Mouse (Mus musculus): ENCODE measurements around the gene Ccdc3.

Ccdc3 gene

DNA sequence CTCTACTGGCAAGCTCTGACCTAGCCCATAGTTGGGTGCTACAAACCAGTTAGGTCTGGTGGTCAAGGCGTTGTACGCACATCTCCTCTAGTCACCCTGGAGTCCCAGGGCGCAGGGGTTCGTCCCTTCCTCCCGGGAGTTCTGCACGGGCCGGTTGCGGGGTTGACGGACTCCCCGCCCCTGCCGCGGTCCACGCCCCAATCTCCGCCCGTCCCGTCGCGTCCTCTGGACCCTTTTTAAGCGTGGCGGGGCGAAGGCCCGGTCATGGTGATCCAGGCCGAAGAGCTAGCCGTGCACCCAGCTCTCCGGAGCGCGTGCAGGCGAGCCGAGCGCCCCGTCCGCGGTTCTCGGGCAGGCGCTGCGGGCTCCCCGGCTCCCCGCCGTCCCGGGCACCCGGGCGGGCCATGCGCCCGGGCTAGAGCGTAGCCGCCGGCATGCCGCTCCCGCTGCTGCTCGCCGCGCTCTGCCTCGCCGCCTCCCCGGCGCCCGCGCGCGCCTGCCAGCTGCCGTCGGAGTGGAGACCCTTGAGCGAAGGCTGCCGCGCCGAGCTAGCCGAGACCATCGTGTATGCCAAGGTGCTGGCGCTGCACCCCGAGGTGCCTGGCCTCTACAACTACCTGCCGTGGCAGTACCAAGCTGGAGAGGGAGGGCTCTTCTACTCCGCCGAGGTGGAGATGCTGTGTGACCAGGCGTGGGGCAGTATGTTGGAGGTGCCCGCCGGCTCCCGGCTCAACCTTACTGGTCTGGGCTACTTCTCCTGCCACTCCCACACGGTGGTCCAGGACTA is at the start of gene Ccdc3:
Ccdc3 (plus strand) TSS at position 277 of the 787 bp plus-strand sequence.
- in situ Hi-C loops (cut with MboI; ENCODE audit: low sequenced_read_pairs), result no loop called here

DNA sequence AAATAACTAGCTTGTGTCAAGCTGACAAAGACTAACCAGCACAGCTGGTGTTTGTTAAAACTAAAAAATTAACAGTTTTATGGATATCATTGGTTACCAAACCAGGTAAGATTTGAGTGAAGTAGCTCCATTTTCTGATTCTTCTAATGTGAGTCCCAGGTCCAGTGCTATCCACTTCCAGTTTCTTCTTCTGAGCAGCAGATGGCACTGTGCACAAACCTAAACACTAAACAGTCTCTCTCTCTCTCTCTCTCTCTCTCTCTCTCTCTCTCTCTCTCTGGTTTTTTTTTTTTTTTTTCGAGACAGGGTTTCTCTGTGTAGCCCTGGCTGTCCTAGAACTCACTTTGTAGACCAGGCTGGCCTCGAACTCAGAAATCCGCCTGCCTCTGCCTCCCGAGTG is 47.2 kb upstream of the Ccdc3 start:
- in situ Hi-C loops (cut with MboI; ENCODE audit: low sequenced_read_pairs), result loop anchor here (25.0 kb wide), 2 partner anchors 322 to 722 kb away; no protein-coding TSS in a partner anchor

DNA sequence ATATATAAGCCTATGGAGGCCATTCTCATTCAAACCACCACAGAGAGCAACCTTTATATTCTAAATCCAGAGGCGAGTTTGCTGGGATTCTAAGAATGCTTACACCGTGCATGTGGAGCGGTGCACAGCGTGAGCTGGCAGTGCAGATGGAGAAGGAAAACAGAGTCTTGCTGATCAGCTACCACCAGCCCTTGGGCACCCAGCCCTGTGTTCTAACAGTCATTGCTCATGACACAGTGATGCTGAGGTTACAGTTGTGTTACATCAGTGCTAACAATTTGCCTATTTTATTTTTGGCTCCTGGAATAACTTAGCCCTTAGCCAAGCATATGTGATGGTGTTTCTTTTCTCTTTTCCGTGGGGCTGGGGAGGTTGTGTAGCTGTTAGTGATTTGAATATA is 42.7 kb upstream of the Ccdc3 start:
- in situ Hi-C loops (cut with MboI; ENCODE audit: low sequenced_read_pairs), result loop anchor here (25.0 kb wide), 2 partner anchors 317 to 717 kb away; no protein-coding TSS in a partner anchor

DNA sequence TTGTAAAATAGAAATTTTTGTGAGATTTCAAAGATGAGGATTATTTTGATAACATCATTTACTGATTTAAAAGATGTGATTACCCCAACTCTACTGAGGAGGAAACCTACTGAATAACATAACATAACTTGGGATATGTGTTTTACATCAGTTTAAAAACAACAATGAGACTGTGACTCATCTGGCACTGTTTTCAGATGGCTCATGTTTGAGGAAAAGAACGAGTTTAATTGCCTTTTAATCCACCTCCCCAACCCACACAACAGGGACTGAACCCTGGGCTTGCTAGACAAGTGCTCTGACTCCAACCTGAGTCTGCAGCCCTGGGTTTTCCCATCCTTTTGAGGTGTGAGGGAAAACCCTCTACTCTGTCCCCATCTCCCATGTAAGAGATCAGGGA is 42.3 kb upstream of the Ccdc3 start:
- in situ Hi-C loops (cut with MboI; ENCODE audit: low sequenced_read_pairs), result loop anchor here (25.0 kb wide), 2 partner anchors 317 to 717 kb away; no protein-coding TSS in a partner anchor

DNA sequence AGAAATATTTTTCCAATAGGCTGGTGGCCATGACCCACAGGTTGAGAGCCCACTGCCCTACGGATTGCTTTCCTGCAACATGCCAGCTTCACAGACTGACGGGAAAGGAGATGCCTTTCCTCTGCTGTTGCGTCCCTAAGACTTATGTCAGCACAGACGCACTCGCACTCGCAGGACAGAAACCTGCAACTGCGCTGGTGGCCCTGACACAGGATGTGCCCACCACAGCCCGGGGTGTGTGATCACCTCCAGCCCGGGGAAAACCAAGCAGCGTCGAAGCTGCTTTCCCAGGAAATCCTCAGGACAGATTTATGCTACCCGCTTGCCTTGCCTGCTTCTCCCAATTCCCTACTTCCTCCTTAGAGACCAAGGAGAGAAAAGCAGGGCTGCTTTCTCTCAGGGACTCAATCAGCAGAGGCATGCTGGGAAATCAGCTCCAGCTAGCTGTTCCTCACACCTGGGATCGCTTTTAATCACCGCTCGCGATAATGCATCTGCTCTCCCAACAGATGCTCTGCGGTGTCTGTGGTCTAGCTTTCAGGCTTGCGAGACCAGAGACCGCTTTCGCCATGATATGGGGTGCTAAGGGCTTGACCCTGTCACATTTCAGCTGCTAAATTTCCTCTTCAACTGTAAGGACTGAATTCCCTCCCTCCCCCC is 39.7 kb upstream of the Ccdc3 start:
- in situ Hi-C loops (cut with MboI; ENCODE audit: low sequenced_read_pairs), result loop anchor here (25.0 kb wide), 2 partner anchors 314 to 714 kb away; no protein-coding TSS in a partner anchor

DNA sequence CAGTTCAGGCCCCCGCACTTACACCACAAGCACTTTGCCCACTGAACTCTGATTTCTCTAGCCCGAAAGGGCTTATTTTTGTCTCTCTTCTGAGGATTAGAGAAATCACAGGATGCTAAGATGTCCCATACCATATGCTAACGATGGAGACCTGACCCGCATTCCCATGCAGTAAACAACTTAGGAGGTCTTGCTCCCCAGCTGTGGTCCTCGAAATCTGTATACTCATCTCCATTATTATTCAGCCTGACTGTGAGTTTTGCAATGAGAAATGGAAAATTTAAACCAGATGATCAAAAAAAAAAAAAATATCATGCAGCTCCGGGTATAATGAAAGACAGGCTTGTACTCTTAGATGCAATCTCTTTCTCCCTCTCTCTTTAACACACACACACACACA is 38.4 kb upstream of the Ccdc3 start:
- in situ Hi-C loops (cut with MboI; ENCODE audit: low sequenced_read_pairs), result loop anchor here (25.0 kb wide), 2 partner anchors 313 to 713 kb away; no protein-coding TSS in a partner anchor

DNA sequence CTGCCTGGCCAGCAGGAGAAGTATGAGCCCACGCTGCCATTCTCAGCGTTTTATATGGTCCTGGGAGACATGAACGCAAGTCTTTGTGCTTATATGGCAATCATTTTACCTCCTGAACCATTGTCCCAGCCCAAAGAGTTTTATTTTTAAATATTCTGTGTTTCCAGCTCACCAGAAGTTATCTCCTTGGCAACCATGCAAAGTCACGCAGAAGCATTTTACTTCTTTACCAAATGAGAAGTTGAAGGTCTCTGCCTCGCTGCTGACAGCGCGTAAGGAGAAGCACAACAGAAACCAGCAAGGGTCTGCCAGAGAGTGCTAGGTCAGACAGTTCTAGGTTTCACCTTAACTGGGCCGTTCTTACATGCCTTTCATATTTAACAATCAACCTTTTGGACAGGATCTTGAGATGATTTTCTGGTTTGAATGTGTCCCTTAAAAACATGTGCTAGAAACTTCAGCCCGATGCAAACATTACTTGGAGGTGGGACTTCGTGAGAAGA is 35.8 kb upstream of the Ccdc3 start:
- in situ Hi-C loops (cut with MboI; ENCODE audit: low sequenced_read_pairs), result no loop called here

DNA sequence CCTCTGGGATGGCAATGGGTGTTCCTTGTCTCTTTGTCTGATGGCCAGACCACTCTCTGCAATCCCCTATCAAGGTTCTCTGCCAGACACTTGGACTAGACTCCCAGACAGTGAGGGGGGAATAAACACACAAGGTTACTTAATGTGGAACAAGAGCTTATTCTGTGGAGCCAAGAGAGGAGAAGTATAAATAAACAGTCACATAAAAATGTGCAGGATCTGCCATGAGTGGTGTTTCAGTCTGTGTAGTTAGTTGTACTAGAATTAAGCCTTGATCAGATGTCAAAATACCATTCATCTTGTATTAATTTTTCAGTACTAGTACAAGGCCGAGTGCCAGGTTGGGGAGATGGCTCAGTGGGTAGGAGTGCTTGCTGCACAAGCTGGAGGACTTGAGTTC is 34.7 kb upstream of the Ccdc3 start:
- in situ Hi-C loops (cut with MboI; ENCODE audit: low sequenced_read_pairs), result no loop called here

DNA sequence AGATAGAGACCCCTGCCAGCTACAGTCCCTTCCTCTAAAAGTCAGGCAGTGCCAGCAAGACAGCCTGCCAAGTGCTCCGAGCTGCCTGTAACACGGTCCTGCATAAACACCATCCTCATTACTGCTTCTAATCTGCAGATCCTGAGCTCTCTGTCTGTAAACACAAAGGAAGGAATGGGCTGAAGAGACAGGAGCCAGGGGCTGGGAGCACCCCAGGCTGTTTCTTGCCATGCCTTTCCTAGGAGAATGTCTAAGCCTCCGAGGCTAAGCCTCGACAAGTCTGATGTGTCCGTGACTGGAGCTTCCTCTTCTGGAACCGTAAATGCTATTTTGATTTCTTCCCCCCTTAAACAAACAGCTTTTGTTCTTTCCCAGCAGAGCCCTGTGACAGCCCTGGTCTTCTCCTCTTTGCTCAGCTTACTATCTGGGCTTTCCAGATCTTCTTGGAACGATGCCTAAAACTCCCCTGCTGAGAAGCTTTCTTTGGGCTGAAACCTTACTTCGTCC is 24.7 kb upstream of the Ccdc3 start:
- in situ Hi-C loops (cut with MboI; ENCODE audit: low sequenced_read_pairs), result no loop called here

DNA sequence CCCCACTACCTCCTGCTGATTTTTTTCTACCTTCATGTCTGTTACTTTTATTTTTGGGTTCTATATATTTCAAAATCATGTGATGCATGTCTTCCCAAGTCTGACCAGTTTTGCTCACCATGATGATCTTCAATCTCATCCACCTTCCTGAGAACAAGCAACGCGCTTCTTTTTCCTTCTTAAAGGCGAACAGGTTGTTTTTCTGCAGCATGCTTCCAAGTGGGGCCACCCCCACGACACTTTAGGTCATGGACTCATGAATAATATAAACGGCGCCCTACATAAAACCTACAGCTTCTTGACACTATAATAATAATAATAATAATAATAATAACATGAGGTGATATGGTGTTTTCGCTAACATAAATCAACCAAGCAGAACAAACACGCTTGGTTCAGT is 23.2 kb upstream of the Ccdc3 start:
- in situ Hi-C loops (cut with MboI; ENCODE audit: low sequenced_read_pairs), result no loop called here

DNA sequence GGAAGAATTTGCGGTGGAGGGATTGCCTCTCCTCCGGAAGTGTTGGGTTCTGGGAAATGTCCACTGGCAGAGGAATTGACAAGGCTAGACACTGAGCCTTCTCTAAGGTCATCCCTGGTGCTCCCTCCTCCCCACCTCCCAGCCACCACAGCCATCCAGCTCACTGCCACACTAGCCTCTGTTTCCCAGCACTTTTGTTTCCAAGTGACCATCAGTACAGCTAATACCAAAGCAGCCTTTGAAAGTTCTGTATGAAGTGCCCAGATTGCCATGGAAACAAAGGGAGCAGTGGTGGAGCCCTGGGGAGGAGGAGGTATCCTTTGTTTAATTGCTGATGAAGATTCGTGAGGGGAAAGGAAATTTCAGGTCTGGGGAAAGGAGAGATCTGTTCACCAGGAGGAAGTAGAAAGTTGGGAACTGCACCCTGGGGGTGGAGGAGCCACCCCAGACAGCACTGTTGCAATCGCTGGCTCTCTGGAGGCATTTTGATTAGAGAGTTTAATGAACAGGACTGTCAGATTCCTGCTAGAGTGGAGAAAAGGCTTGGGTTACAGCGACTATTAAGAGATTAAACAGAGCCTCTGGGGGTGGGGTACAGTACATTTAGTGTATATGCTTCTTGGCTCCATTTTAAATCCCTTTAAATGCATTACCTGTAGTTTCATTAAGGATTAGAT is 20.6 kb upstream of the Ccdc3 start:
- in situ Hi-C loops (cut with MboI; ENCODE audit: low sequenced_read_pairs), result no loop called here

DNA sequence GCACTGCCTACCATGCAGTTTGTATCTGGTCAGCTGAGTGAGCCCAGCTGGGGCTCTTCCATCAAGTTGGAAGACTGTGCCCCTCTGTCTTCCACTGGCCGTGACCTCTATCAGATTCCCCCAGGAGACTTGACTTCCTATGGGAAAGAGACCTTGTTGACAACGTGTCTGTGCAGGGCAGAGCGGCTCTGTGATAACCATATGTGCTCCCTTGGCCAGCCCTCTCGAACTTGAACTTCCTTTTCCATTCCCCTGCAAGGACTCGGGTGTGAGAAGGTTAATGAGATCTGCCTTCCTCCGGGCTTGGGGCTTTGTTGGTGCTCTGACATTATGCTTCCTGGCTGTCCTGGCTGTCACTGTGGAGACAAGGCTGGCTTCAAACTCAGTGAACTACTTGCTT is 12.1 kb upstream of the Ccdc3 start:
- in situ Hi-C loops (cut with MboI; ENCODE audit: low sequenced_read_pairs), result no loop called here

DNA sequence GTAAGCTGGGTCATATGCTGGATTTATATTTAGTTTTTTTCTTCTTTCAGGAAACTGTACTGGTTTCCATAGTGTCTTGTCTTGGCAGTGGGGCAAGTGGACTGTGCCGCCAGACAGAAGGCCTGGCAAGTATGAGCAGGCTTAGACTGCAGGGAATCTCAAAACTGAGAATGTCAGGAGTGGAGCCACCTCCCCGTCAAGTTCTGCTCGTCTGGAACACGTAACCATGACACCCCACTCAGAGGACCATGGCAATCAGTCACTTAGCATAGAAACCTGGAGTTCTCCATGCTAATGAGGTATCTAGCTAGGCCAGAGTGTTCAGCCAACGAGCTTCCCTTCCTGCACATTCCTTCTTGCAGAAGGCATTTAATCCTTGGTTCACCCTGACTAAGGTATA is 10.2 kb upstream of the Ccdc3 start:
- in situ Hi-C loops (cut with MboI; ENCODE audit: low sequenced_read_pairs), result no loop called here

DNA sequence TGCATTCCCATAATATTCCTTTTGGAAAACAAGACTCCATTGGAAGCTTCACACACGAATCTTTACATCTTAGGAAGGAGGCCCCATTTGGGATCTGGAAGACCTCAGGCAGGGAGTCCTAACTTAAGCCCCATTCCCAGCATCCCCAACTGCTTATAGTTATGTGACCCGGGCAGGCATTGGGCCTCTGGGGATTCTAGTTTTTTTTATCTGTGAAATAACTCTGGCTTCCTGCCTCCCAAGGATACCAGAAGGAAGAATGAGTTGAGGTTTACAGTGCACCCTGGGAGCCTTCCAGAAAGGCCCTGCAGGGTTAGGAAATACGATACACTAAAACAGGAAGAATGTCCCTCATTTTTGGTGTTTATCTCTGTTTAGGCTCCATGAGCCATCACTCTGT is 8.5 kb upstream of the Ccdc3 start:
- in situ Hi-C loops (cut with MboI; ENCODE audit: low sequenced_read_pairs), result no loop called here

DNA sequence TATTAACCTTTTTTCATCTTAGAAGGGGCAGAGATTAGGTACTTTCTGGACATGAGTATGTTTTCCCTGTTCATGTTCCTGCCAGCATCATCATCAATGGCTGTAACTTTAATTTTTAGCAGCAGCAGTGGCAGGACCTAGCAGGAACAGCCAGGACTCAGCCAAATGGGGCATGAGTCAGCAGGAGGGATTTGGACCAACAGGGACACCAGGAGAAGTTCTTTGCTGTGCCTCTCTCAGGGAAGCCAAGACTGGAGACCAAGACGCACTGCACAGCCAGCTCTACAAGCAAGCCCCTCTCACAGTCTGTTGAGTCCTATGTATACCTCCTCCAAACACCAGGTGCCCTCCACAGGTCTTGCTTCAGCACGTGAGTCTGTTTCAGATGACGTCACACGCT is 5.5 kb upstream of the Ccdc3 start:
- in situ Hi-C loops (cut with MboI; ENCODE audit: low sequenced_read_pairs), result no loop called here

DNA sequence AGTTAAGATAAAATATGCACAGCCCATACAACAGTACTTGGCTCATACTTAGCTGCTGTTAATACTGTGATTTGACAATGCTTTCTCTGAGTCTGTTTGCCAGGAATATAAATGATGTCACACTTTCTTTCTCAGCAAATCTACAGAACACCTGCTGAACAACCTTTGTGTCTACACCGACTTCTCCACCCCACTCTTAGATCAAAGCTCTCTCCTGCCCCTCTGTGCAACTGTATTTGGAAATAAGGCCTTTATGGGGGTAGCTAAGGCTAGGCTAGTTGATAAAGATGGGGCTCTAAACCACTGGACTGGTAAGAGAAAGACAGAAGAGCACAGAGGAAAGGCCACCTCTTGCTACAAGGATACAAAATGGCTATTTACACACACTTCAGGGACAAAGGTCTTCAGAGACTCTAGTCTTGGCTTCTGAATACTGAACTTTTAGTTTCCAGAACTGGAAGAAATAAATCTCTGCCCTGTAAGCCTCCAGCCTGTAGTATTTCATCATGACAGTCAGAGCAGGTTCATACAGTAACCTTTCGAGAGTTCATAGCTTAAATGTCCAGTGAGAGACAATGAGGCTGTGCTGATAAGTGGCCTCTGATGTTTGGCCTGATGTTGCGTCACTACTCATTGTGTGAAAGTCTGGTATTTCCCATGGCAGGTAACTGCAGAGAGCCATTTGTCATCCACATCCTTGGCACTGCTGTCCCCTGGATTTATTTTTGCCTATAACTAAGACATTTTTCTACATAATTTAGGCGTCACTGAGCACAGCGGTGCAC is 2.4 kb upstream of the Ccdc3 start:
- in situ Hi-C loops (cut with MboI; ENCODE audit: low sequenced_read_pairs), result no loop called here

DNA sequence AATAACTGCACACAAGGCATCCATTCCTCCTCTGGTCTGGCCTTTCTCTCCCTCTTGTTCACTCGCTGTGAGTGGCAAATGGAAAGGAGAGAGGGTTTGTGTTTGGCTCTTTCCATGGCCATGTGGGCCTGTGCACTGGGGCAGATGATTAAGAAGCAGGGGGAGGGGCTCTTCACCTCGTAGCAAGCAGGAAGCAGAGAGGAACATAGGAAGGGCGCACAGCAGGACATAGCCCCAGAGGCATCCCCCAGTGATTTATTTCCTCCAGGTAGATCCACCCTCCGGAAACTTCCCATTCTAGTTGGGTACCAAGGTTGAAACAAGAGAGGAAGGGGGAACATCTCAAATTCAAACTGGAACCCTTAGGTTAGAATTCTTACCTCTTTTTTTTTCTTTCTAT is 2.4 kb downstream of the Ccdc3 start:
- in situ Hi-C loops (cut with MboI; ENCODE audit: low sequenced_read_pairs), result no loop called here

DNA sequence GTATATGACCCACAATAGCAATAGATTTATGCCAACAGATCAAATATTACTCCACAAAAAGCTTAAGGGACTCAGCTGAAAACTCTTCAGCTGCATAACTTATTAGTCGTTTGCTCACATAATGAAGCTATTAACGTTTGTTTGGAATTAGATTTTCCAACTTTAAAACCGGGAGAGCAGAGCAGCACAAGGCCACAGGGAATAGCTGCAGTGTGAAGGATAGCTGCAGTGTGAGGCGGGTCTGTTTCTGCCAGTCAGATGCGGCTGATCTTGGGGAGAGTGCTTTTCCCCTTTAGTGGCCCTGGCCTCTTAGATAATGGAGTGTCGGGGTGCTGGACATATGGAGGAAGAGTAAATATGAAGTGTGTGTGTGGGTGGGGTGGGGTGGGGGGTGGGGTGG is 6.9 kb downstream of the Ccdc3 start:
- in situ Hi-C loops (cut with MboI; ENCODE audit: low sequenced_read_pairs), result no loop called here

DNA sequence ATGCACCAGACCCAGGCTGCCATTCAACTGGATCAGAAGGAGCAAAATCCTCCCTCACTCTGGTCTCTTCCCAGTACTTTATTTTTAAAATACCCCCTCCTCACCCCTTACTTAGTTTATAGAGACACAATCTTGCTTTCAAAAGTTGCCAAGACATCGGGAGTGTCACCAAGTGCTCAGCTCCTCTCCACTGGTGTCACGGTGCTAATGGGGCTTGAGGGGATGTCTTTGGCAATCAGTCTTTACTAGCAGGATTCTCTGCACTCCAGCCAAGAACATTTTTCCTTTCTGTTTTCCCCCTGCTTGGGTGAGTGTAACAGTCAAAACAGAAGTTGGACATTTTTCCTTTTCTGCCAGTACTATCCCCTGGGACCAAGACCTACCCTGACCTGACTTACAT is 10.3 kb downstream of the Ccdc3 start:
- in situ Hi-C loops (cut with MboI; ENCODE audit: low sequenced_read_pairs), result no loop called here

DNA sequence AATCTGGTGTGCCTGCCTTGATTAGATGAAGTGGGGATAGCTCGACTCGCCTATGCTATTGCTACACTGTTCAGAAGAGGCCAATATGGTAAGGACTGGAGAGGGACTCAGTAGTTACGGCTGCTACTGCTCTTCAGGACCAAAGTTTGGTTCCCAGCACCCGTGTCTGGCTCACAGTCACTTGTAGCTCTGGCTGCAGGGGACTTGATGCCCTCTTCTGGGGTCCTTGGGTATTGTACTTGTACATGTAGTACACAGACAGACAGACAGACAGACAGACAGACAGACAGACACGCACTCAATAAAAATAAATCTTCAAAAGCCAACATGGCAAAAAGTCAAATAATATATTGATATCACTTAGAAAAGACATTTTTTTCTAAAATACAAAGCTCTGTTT is 17.1 kb downstream of the Ccdc3 start:
- in situ Hi-C loops (cut with MboI; ENCODE audit: low sequenced_read_pairs), result no loop called here
